In the genomic region with DNA sequence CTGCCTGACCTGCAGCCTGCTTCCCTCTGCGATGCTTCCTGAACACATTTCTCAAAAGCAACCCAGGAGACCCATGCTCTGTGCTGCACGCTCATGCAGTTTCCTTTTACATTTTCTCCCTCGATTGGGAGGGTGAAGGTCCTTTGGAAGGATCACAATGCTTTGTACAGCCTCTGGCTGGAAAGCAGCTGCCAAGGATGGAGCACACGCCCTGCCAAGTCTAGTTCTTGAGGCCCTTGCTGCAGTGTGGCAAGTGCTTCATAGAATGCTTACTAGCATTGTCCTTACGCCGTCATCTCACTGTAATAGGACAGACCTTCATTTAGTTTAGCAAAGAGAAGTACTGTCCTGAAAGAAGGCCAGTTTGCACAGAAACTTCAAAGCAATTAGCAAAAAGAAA, we compare ENCODE assay signal across 24 mouse cellular contexts. TPM values are rescaled to one million over a fixed set of nuclear protein-coding genes. Genes with fewer than 3 reads are reported as not detected.
DNase-seq lines count a peak whose midpoint lies in the region; ATAC-seq lines count a peak whose summit lies in the region.
"Had no signal": no experiment of that assay in that cellular context is flagged by ENCODE, and none has a peak within 500 bp of the region (broad histone marks: within the 10 kb centered on the region; RNA-seq: fewer than 3 reads in every experiment).

No protein-coding gene starts in this region.

- H3K27me3 ChIP-seq in forebrain, embryonic 13.5 days, result no peaks in the 10 kb centered on the region
- no peaks in the 10 kb centered on the region for H3K27me3 ChIP-seq in forebrain, embryonic 10.5 days (ENCODE audit: poor library complexity, severe bottlenecking)
- H3K27me3 ChIP-seq in neural tube, embryonic 11.5 days (ENCODE audit: control insufficient read depth, insufficient read depth, low read length), result no peaks in the 10 kb centered on the region
- H3K27me3 ChIP-seq in neural tube, embryonic 15.5 days (replicated peaks), result no peaks in the 10 kb centered on the region
- H3K27me3 ChIP-seq in limb, embryonic 11.5 days (ENCODE audit: control insufficient read depth, insufficient read depth, low read length), result no peaks in the 10 kb centered on the region
- H3K27me3 ChIP-seq: limb, embryonic 13.5 days; megakaryocyte, embryonic 14.5 days; midbrain, embryonic 13.5 days; neural tube, embryonic 13.5 days had no signal

- H3K9me3 ChIP-seq in forebrain, embryonic 13.5 days (replicated peaks), result no peaks in the 10 kb centered on the region
- no peaks in the 10 kb centered on the region for H3K9me3 ChIP-seq in forebrain, embryonic 10.5 days
- H3K9me3 ChIP-seq in neural tube, embryonic 11.5 days (ENCODE audit: control insufficient read depth, low read length), result no peaks in the 10 kb centered on the region
- H3K9me3 ChIP-seq in neural tube, embryonic 15.5 days (replicated peaks), result no peaks in the 10 kb centered on the region
- no peaks in the 10 kb centered on the region for H3K9me3 ChIP-seq in limb, embryonic 11.5 days (ENCODE audit: control insufficient read depth, low read length)
- H3K9me3 ChIP-seq: heart, embryonic 10.5 days; limb, embryonic 13.5 days; megakaryocyte, embryonic 14.5 days; midbrain, embryonic 13.5 days; neural tube, embryonic 13.5 days had no signal

- peak; percentile 56 to 81 for DNase-seq in adrenal gland, adult (ENCODE audit: inconsistent age in 2 of 2, low spot score in 1 of 2)
- DNase-seq in adrenal gland, postnatal 4 days (ENCODE audit: low spot score in 2 of 2), result no peak
- DNase-seq in forebrain, embryonic 10.5 days (ENCODE audit: extremely low spot score, low spot score), result no peak
- peak; percentile 16 for DNase-seq in neural tube, embryonic 11.5 days (ENCODE audit: low spot score)
- peak; percentile 27 for DNase-seq in limb, embryonic 11.5 days (ENCODE audit: low spot score)
- DNase-seq in cerebellum, postnatal 25 days, result no peak
- DNase-seq: cerebellum, adult 2 months; cerebellum, postnatal 36 days; heart, postnatal 4 days; kidney, adult 8-10 months; kidney, postnatal 10 days; lung, embryonic 14.5 days; lung, postnatal 36 days; thymus, postnatal 36 days had no signal

- no peaks in the 10 kb centered on the region for H3K36me3 ChIP-seq in forebrain, embryonic 13.5 days (ENCODE audit: poor library complexity, severe bottlenecking)
- no peaks in the 10 kb centered on the region for H3K36me3 ChIP-seq in forebrain, embryonic 10.5 days (replicated peaks)
- no peaks in the 10 kb centered on the region for H3K36me3 ChIP-seq in neural tube, embryonic 11.5 days (ENCODE audit: control insufficient read depth, insufficient read depth, low read length)
- no peaks in the 10 kb centered on the region for H3K36me3 ChIP-seq in neural tube, embryonic 15.5 days
- H3K36me3 ChIP-seq in limb, embryonic 11.5 days (ENCODE audit: control insufficient read depth, insufficient read depth, low read length), result no peaks in the 10 kb centered on the region
- H3K36me3 ChIP-seq: heart, embryonic 10.5 days; midbrain, embryonic 13.5 days; neural tube, embryonic 13.5 days had no signal

- no peak overlapping the region for H3K4me3 ChIP-seq in forebrain, embryonic 13.5 days
- no peak overlapping the region for H3K4me3 ChIP-seq in forebrain, embryonic 10.5 days
- H3K4me3 ChIP-seq in neural tube, embryonic 11.5 days (ENCODE audit: low read depth, low read length), result no peak overlapping the region
- no peak overlapping the region for H3K4me3 ChIP-seq in neural tube, embryonic 15.5 days (replicated peaks)
- no peak overlapping the region for H3K4me3 ChIP-seq in limb, embryonic 11.5 days (ENCODE audit: low read depth, low read length)
- H3K4me3 ChIP-seq: heart, embryonic 10.5 days; limb, embryonic 13.5 days; megakaryocyte, embryonic 14.5 days; midbrain, embryonic 13.5 days; neural tube, embryonic 13.5 days had no signal

- peak; percentile 43; the same call in 1 of the 2 replicates for ATAC-seq in forebrain, embryonic 13.5 days
- no peak for ATAC-seq in neural tube, embryonic 11.5 days (ENCODE audit: insufficient read depth, low FRiP score, low TSS enrichment)
- no peak for ATAC-seq in neural tube, embryonic 15.5 days (ENCODE audit: low FRiP score)
- no peak for ATAC-seq in limb, embryonic 11.5 days (ENCODE audit: insufficient number of reproducible peaks, low FRiP score, low TSS enrichment, low read depth)
- ATAC-seq: inflammation-experienced regulatory T-cells, adult 6 months; midbrain, embryonic 13.5 days had no signal

- H3K4me2 ChIP-seq in forebrain, embryonic 13.5 days, result no peak overlapping the region
- no peak overlapping the region for H3K4me2 ChIP-seq in neural tube, embryonic 11.5 days (ENCODE audit: low read depth)
- no peak overlapping the region for H3K4me2 ChIP-seq in neural tube, embryonic 15.5 days
- no peak overlapping the region for H3K4me2 ChIP-seq in limb, embryonic 11.5 days (ENCODE audit: low read depth, severe bottlenecking)
- H3K4me2 ChIP-seq: hindbrain, embryonic 14.5 days; limb, embryonic 13.5 days; lung, embryonic 14.5 days; midbrain, embryonic 13.5 days; neural tube, embryonic 13.5 days had no signal

- 0 out of 2 replicates have a peak, but pooled peaks cover 5% of the 10 kb centered on the region for H3K4me1 ChIP-seq in forebrain, embryonic 13.5 days
- H3K4me1 ChIP-seq in forebrain, embryonic 10.5 days, result no peaks in the 10 kb centered on the region
- no peaks in the 10 kb centered on the region for H3K4me1 ChIP-seq in neural tube, embryonic 11.5 days (ENCODE audit: control insufficient read depth, insufficient read depth, low read length)
- no peaks in the 10 kb centered on the region for H3K4me1 ChIP-seq in neural tube, embryonic 15.5 days
- H3K4me1 ChIP-seq in limb, embryonic 11.5 days (ENCODE audit: control insufficient read depth, insufficient read depth, low read length), result peaks cover 12% of the 10 kb centered on the region
- H3K4me1 ChIP-seq: heart, embryonic 10.5 days; midbrain, embryonic 13.5 days; neural tube, embryonic 13.5 days had no signal

- peak overlapping the region; percentile 14; the same call in 1 of the 2 replicates for H3K27ac ChIP-seq in forebrain, embryonic 13.5 days
- H3K27ac ChIP-seq in forebrain, embryonic 10.5 days, result no peak overlapping the region
- H3K27ac ChIP-seq in neural tube, embryonic 11.5 days (ENCODE audit: low read depth, low read length), result no peak overlapping the region
- H3K27ac ChIP-seq in neural tube, embryonic 15.5 days (replicated peaks), result no peak overlapping the region
- peak overlapping the region; percentile 61 for H3K27ac ChIP-seq in limb, embryonic 11.5 days (replicated peaks; ENCODE audit: low read depth, low read length)
- H3K27ac ChIP-seq: heart, embryonic 10.5 days; hindbrain, embryonic 14.5 days; limb, embryonic 13.5 days; liver, embryonic 14.5 days; midbrain, embryonic 13.5 days; neural tube, embryonic 13.5 days had no signal

- 60% methylated on average over 6 of the region's 6 CpGs for WGBS in forebrain, embryonic 13.5 days
- WGBS in forebrain, embryonic 10.5 days, result 85% methylated on average over 6 of the region's 6 CpGs
- 74% methylated on average over 6 of the region's 6 CpGs for WGBS in neural tube, embryonic 11.5 days
- WGBS in neural tube, embryonic 15.5 days, result 69% methylated on average over 6 of the region's 6 CpGs
- WGBS in limb, embryonic 11.5 days, result 55% methylated on average over 6 of the region's 6 CpGs

- no peak overlapping the region for H3K9ac ChIP-seq in forebrain, embryonic 13.5 days
- H3K9ac ChIP-seq in neural tube, embryonic 11.5 days (ENCODE audit: low read length), result no peak overlapping the region
- no peak overlapping the region for H3K9ac ChIP-seq in neural tube, embryonic 15.5 days (replicated peaks)
- H3K9ac ChIP-seq in limb, embryonic 11.5 days (ENCODE audit: low read length), result no peak overlapping the region
- H3K9ac ChIP-seq: hindbrain, embryonic 14.5 days; limb, embryonic 13.5 days; liver, embryonic 14.5 days; lung, embryonic 14.5 days; midbrain, embryonic 13.5 days; neural tube, embryonic 13.5 days had no signal

RNA-seq across cellular contexts. Expression of gene Fancf, which starts 37.0 kb away (rescaled TPM):
- total RNA-seq in adrenal gland, postnatal 4 days (2021), result 1 to 10 TPM; 9.1 to 9.8 TPM
- 3.6 and 5.2 TPM in 2 replicates for polyA plus RNA-seq in forebrain, embryonic 13.5 days (2015; fragmentation: Nextera tagmentation; extraction: Ambion mirVana)
- 6.6 and 6.9 TPM in 2 replicates for polyA plus RNA-seq in forebrain, embryonic 10.5 days (2016; fragmentation: Nextera tagmentation; extraction: Ambion mirVana)
- polyA plus RNA-seq in neural tube, embryonic 11.5 days (2014; fragmentation: Nextera tagmentation; extraction: Ambion mirVana), result 14.7 and 17.3 TPM in 2 replicates
- 8.4 and 10.1 TPM in 2 replicates for polyA plus RNA-seq in neural tube, embryonic 15.5 days (2015; fragmentation: Nextera tagmentation; extraction: Ambion mirVana)
- polyA plus RNA-seq in limb, embryonic 11.5 days (2014; fragmentation: Nextera tagmentation; extraction: Ambion mirVana), result 20.1 and 21.1 TPM in 2 replicates

RNA-seq across cellular contexts. Expression of gene Gas2, which starts 37.3 kb away (rescaled TPM):
- 10 to 100 TPM; 48.2 to 53.0 TPM for total RNA-seq in adrenal gland, postnatal 4 days (2021)
- polyA plus RNA-seq in forebrain, embryonic 13.5 days (2015; fragmentation: Nextera tagmentation; extraction: Ambion mirVana), result 22.8 and 25.0 TPM in 2 replicates
- polyA plus RNA-seq in forebrain, embryonic 10.5 days (2016; fragmentation: Nextera tagmentation; extraction: Ambion mirVana), result 25.1 and 27.6 TPM in 2 replicates
- polyA plus RNA-seq in neural tube, embryonic 11.5 days (2014; fragmentation: Nextera tagmentation; extraction: Ambion mirVana), result 49.0 and 58.7 TPM in 2 replicates
- 18.9 and 20.1 TPM in 2 replicates for polyA plus RNA-seq in neural tube, embryonic 15.5 days (2015; fragmentation: Nextera tagmentation; extraction: Ambion mirVana)
- 106 and 109 TPM in 2 replicates for polyA plus RNA-seq in limb, embryonic 11.5 days (2014; fragmentation: Nextera tagmentation; extraction: Ambion mirVana)

Comparison
In these comparisons a context has a peak if more than half of its experiments do, and no peak if none do; other contexts are left out.
1. DNase-seq: peak in adrenal gland, adult (2 of 2), neural tube, embryonic 11.5 days (single experiment) and limb, embryonic 11.5 days (single experiment); none in adrenal gland, postnatal 4 days (0 of 2), forebrain, embryonic 10.5 days (single experiment) and cerebellum, postnatal 25 days (0 of 2).
2. H3K27ac ChIP-seq: peak in forebrain, embryonic 13.5 days (single experiment) and limb, embryonic 11.5 days (single experiment); none in forebrain, embryonic 10.5 days (single experiment), neural tube, embryonic 11.5 days (single experiment) and neural tube, embryonic 15.5 days (single experiment).